In genomic region chr19:26603296-26603860, GRCm38 (mm10) we compare ENCODE assay signal across 11 mouse cellular contexts. TPM values are rescaled to one million over a fixed set of nuclear protein-coding genes. Genes with fewer than 3 reads are reported as not detected.
DNase-seq lines count a peak whose midpoint lies in the region; ATAC-seq lines count a peak whose summit lies in the region.
"Had no signal": no experiment of that assay in that cellular context is flagged by ENCODE, and none has a peak within 500 bp of the region (broad histone marks: within the 10 kb centered on the region; RNA-seq: fewer than 3 reads in every experiment).

No protein-coding gene starts in this region.

- H3K4me1 ChIP-seq in heart, embryonic 15.5 days (replicated peaks): peaks cover 17% of the 10 kb centered on the region
- H3K4me1 ChIP-seq in forebrain, embryonic 16.5 days (replicated peaks; ENCODE audit: control insufficient read depth, insufficient read depth, low read length): peaks cover 18% of the 10 kb centered on the region
- H3K4me1 ChIP-seq in liver, embryonic 13.5 days (replicated peaks): peaks cover 33% of the 10 kb centered on the region

- H3K9me3 ChIP-seq in heart, embryonic 15.5 days (replicated peaks): no peaks in the 10 kb centered on the region
- H3K9me3 ChIP-seq in forebrain, embryonic 16.5 days (ENCODE audit: control insufficient read depth, low read length): no peaks in the 10 kb centered on the region
- H3K9me3 ChIP-seq in liver, embryonic 13.5 days (replicated peaks): no peaks in the 10 kb centered on the region
- H3K9me3 ChIP-seq: heart, embryonic 10.5 days had no signal

- no peak for DNase-seq in heart, adult 18-20 months
- DNase-seq in brain, adult 2 months (ENCODE audit: low read depth, low spot score): peak; percentile 10
- no peak for DNase-seq in liver, embryonic 13.5 days
- DNase-seq in adrenal gland, postnatal 25 days: no peak
- DNase-seq in kidney, adult 9 months: no peak
- no peak for DNase-seq in thymus, postnatal 25 days
- DNase-seq: cerebellum, adult 2 months; retina, postnatal 1 day had no signal

- no peak for ATAC-seq in heart, embryonic 15.5 days (replicated peaks; ENCODE audit: insufficient number of reproducible peaks, insufficient read depth, low FRiP score, low read depth)
- no peak for ATAC-seq in forebrain, embryonic 16.5 days
- ATAC-seq in liver, embryonic 13.5 days (ENCODE audit: low read depth): no peak

- H3K36me3 ChIP-seq in heart, embryonic 15.5 days: no peaks in the 10 kb centered on the region
- H3K36me3 ChIP-seq in forebrain, embryonic 16.5 days (ENCODE audit: control insufficient read depth, insufficient read depth): no peaks in the 10 kb centered on the region
- no peaks in the 10 kb centered on the region for H3K36me3 ChIP-seq in liver, embryonic 13.5 days
- H3K36me3 ChIP-seq: heart, embryonic 10.5 days had no signal

- peak overlapping the region; percentile 100 for H3K4me2 ChIP-seq in heart, embryonic 15.5 days
- peak overlapping the region; percentile 97; the same call in 1 of the 2 replicates for H3K4me2 ChIP-seq in forebrain, embryonic 16.5 days (ENCODE audit: low read length)
- 0 out of 2 replicates have a peak overlapping the region, but pooled peaks have one; percentile 2 for H3K4me2 ChIP-seq in liver, embryonic 13.5 days

- peak overlapping the region; percentile 95; the same call in 1 of the 2 replicates for H3K27ac ChIP-seq in heart, embryonic 15.5 days
- no peak overlapping the region for H3K27ac ChIP-seq in forebrain, embryonic 16.5 days (ENCODE audit: low read length)
- no peak overlapping the region for H3K27ac ChIP-seq in liver, embryonic 13.5 days

- 56% methylated on average over 2 of the region's 2 CpGs for WGBS in heart, embryonic 15.5 days
- WGBS in forebrain, embryonic 16.5 days: 47% methylated on average over 2 of the region's 2 CpGs
- WGBS in liver, embryonic 13.5 days (ENCODE audit: insufficient replicate concordance): 55% methylated on average over 2 of the region's 2 CpGs

- H3K4me3 ChIP-seq in heart, embryonic 15.5 days: no peak overlapping the region; the same call in 1 of the 2 replicates
- no peak overlapping the region for H3K4me3 ChIP-seq in forebrain, embryonic 16.5 days (replicated peaks; ENCODE audit: low read length)
- no peak overlapping the region for H3K4me3 ChIP-seq in liver, embryonic 13.5 days (replicated peaks)

- H3K9ac ChIP-seq in heart, embryonic 15.5 days: no peak overlapping the region
- no peak overlapping the region for H3K9ac ChIP-seq in forebrain, embryonic 16.5 days (replicated peaks; ENCODE audit: low read depth, low read length)
- H3K9ac ChIP-seq in liver, embryonic 13.5 days: no peak overlapping the region

- no peaks in the 10 kb centered on the region for H3K27me3 ChIP-seq in heart, embryonic 15.5 days
- H3K27me3 ChIP-seq in forebrain, embryonic 16.5 days (replicated peaks; ENCODE audit: control insufficient read depth, insufficient read depth, low read length): no peaks in the 10 kb centered on the region
- peaks cover 66% of the 10 kb centered on the region for H3K27me3 ChIP-seq in liver, embryonic 13.5 days

RNA-seq across cellular contexts. Expression of gene Smarca2, which starts 1.5 kb away (rescaled TPM):
- 27.4 and 29.7 TPM in 2 replicates for polyA plus RNA-seq in heart, embryonic 15.5 days (2015; fragmentation: Nextera tagmentation; extraction: Ambion mirVana)
- total RNA-seq in heart, adult 18-20 months (2021): 10 to 100 TPM; 68.5 to 70.4 TPM
- 144 and 157 TPM in 2 replicates for polyA plus RNA-seq in forebrain, embryonic 16.5 days (2015; fragmentation: Nextera tagmentation; extraction: Ambion mirVana)
- polyA plus RNA-seq in liver, embryonic 13.5 days (2015; fragmentation: Nextera tagmentation; extraction: Ambion mirVana): 4.8 and 6.6 TPM in 2 replicates
- 85.6 and 105 TPM in 2 replicates for total RNA-seq in adrenal gland, postnatal 25 days (2021)

Comparison
In these comparisons a context has a peak if more than half of its experiments do, and no peak if none do; other contexts are left out.
1. H3K4me2 ChIP-seq: peak in every context shown above with its lines; median percentile 100 in heart, embryonic 15.5 days; 97 in forebrain, embryonic 16.5 days; 2 in liver, embryonic 13.5 days.